Mouse (Mus musculus) megakaryocyte, embryonic 14.5 days (primary cell): ENCODE measurements around the gene Avp.

Experiments used
- FLI1 ChIP-seq: IDR thresholded peaks from 2 replicates; pipeline ENCODE4 v1.6.1; 2012; ENCODE audit warnings: low read length, inconsistent platforms, mixed read lengths
- GATA1 ChIP-seq: IDR thresholded peaks from 3 replicates; pipeline ENCODE4 v1.6.1; 2012; ENCODE audit warnings: mixed read lengths, low read length, inconsistent platforms, borderline replicate concordance

DNA sequence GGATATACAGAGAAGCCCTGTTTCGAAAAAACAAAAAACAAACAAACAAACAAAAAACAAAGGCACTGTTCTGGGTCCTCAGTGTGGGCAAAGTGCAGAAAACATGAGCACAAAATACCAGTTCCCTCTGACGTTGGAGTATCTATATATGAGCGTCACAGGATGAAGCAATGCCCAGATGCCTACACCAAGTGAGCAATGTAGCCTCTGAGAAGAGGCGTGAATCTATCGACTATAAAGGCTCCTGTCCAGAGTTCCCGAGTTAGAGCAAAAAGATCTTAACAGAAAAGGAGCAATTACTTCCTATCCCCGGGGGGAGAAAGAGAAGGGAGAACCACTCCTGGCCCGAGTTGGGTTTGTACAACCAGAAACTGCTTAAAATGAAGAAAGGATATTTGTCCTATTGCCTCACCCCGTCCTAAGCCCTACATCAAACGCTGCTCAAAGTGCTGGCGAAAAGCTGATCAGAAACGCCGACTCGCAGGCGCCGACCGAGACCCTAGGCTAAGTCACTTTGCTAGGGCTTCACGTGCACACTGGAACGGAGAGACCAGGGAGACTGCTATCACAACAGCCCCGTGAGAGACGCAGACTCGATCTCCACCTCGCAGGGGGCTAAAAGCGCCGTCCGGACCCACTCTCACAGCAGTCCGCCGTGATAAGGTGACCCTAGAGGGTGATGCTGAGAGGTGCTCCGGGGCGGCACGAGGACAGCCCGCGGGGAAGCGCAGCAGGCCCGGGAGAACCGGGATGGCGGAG is 46.9 kb upstream of the Avp start:
- no peak for TF ChIP-seq GATA1
- TF ChIP-seq FLI1: no peak
